Mouse (Mus musculus) lung, adult 2 months (tissue): ENCODE data around the gene Cep104.

Experiments
- CTCF ChIP-seq: fragments of 200-500 bp; IDR thresholded peaks from 2 replicates; pipeline ENCODE4 v1.5.1; 2011; ENCODE audit warnings: mild to moderate bottlenecking, low read length, control low read depth; ENCODE audit not compliant: insufficient read depth
- POLR2A ChIP-seq: fragments of 200-500 bp; IDR thresholded peaks from 2 replicates; pipeline ENCODE4 v1.6.1; 2011; ENCODE audit warnings: low read depth, mild to moderate bottlenecking, control low read depth, low read length, borderline replicate concordance; ENCODE audit errors: extremely low read depth

DNA sequence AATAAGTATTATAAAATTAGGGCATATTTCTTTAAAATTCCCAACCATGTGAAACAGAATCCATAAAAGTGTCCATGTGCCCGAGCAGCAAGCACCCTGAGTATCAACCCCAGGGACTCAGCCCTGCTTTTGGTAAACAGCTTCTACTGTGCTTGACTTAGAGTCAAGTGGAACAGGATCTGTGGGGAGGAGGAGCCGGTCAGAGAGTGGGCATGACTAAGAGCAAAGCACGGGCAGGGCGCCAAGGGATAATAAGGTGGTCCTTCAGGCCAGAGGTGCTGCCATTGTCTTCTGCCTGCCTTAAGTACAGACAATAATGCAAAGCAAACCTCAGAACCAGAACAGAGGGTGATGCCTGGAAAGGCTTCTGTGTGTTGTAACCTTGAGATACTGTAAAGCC is 32.8 kb downstream of the Cep104 start:
- TF ChIP-seq POLR2A (no peak), CTCF (no peak)
